Comparison of ENCODE assay signal across 7 mouse cellular contexts in the genomic region with DNA sequence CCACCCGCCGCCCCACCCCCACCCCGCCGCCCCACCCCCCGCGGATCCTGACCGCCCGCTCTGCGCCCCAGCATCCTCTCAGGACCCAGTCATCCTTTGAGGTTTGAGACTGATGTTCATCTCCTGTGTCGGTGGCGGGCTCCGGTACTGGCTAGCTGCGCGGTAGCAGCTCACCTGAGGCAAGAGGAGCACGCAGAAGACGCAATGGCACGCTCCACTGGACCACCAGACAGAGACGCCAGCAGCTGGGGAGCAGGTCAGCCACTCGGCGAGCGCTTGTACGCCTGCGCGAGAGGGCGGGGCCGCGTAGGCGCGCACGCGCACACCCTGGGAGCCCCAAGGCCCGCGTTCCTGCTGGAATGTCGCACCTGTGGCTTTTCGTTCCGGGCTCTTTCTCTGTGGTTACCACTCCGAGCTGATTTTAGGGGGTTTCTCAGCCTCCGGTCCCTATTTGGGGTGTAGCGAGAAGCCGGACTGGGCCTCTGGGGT. TPM values are rescaled to one million over a fixed set of nuclear protein-coding genes. Genes with fewer than 3 reads are reported as not detected.
DNase-seq lines count a peak whose midpoint lies in the region; ATAC-seq and TF ChIP-seq lines count a peak whose summit lies in the region.

A gene (plus strand): TSS at position 305 of the 489 bp plus-strand sequence.

- peak within 1 kb of the TSS; percentile 90 for H3K4me3 ChIP-seq in embryonic facial prominence, embryonic 12.5 days
- H3K4me3 ChIP-seq in heart, adult 2 months = peak within 1 kb of the TSS; percentile 86
- H3K4me3 ChIP-seq in limb, embryonic 13.5 days = peak within 1 kb of the TSS; percentile 84
- peak within 1 kb of the TSS; percentile 84 for H3K4me3 ChIP-seq in midbrain, embryonic 16.5 days (ENCODE audit: low read depth, low read length)

- peak within 1 kb of the TSS; percentile 82 for H3K9ac ChIP-seq in embryonic facial prominence, embryonic 12.5 days
- H3K9ac ChIP-seq in heart, adult 2 months (ENCODE audit: low read depth, low read length) = peak within 1 kb of the TSS; percentile 98
- H3K9ac ChIP-seq in limb, embryonic 13.5 days = peak within 1 kb of the TSS; percentile 88
- H3K9ac ChIP-seq in midbrain, embryonic 16.5 days (ENCODE audit: low read depth, low read length) = peak within 1 kb of the TSS; percentile 88

- no peaks in the 10 kb centered on the region for H3K27me3 ChIP-seq in embryonic facial prominence, embryonic 12.5 days
- H3K27me3 ChIP-seq in heart, adult 2 months (ENCODE audit: control insufficient read depth, insufficient read depth, low read length) = no peaks in the 10 kb centered on the region
- no peaks in the 10 kb centered on the region for H3K27me3 ChIP-seq in limb, embryonic 13.5 days
- H3K27me3 ChIP-seq in midbrain, embryonic 16.5 days (ENCODE audit: control insufficient read depth, insufficient read depth, low read depth, low read length) = no peaks in the 10 kb centered on the region

- under 1% methylated on average over 40 of the region's 40 CpGs for WGBS in embryonic facial prominence, embryonic 12.5 days
- whole genome bisulfite sequencing in heart, adult 2 months = under 1% methylated on average over 40 of the region's 40 CpGs
- under 1% methylated on average over 36 of the region's 40 CpGs for WGBS in limb, embryonic 13.5 days
- WGBS in midbrain, embryonic 16.5 days = under 1% methylated on average over 31 of the region's 40 CpGs

- H3K36me3 ChIP-seq in embryonic facial prominence, embryonic 12.5 days = peaks cover 35% of the 10 kb centered on the region
- no peaks in the 10 kb centered on the region; the same call in 1 of the 2 replicates for H3K36me3 ChIP-seq in heart, adult 2 months (ENCODE audit: control insufficient read depth, insufficient read depth, low read length)
- H3K36me3 ChIP-seq in limb, embryonic 13.5 days = peaks cover 39% of the 10 kb centered on the region
- H3K36me3 ChIP-seq in midbrain, embryonic 16.5 days (ENCODE audit: control insufficient read depth, insufficient read depth, low read length) = peaks cover 9% of the 10 kb centered on the region

- peak; percentile 88 for TF ChIP-seq POLR2A in heart, adult 2 months (IDR thresholded peaks at IDR 0.05; ENCODE audit: insufficient read depth, low read depth, low read length)

- H3K79me2 ChIP-seq in heart, adult 2 months (replicated peaks; ENCODE audit: control insufficient read depth, insufficient read depth, low read length) = no peaks in the 10 kb centered on the region

- no peak for TF ChIP-seq CTCF in heart, adult 2 months (IDR thresholded peaks at IDR 0.05)

- peak within 1 kb of the TSS; percentile 83 for H3K27ac ChIP-seq in embryonic facial prominence, embryonic 12.5 days
- H3K27ac ChIP-seq in heart, adult 2 months = peak within 1 kb of the TSS; percentile 91
- H3K27ac ChIP-seq in limb, embryonic 13.5 days = peak within 1 kb of the TSS; percentile 87
- H3K27ac ChIP-seq in midbrain, embryonic 16.5 days (ENCODE audit: low read length) = peak within 1 kb of the TSS; percentile 85

- peak; percentile 93 for DNase-seq in adrenal gland, postnatal 25 days
- DNase-seq in heart, adult 2 months = peak; percentile 94 to 96
- peak; percentile 90 to 91 for DNase-seq in kidney, adult 8-10 months
- DNase-seq in spleen, postnatal 10 days (ENCODE audit: low spot score in 2 of 2) = peak; percentile 89 to 91

- intact Hi-C loops in heart, adult 2 months (cut with DNase I) = no loop called here

- peaks cover 25% of the 10 kb centered on the region for H3K4me1 ChIP-seq in embryonic facial prominence, embryonic 12.5 days
- peaks cover 4% of the 10 kb centered on the region for H3K4me1 ChIP-seq in heart, adult 2 months (ENCODE audit: control insufficient read depth, insufficient read depth, low read length)
- peaks cover 31% of the 10 kb centered on the region for H3K4me1 ChIP-seq in limb, embryonic 13.5 days
- peaks cover 24% of the 10 kb centered on the region for H3K4me1 ChIP-seq in midbrain, embryonic 16.5 days (ENCODE audit: control insufficient read depth, insufficient read depth, low read length)

- TF ChIP-seq EP300 in heart, adult 2 months (IDR thresholded peaks at IDR 0.05; ENCODE audit: insufficient read depth, low read depth, low read length) = 0 out of 2 replicates have a peak, but pooled peaks have one; percentile 20

- H3K9me3 ChIP-seq in embryonic facial prominence, embryonic 12.5 days = no peaks in the 10 kb centered on the region
- H3K9me3 ChIP-seq in limb, embryonic 13.5 days = no peaks in the 10 kb centered on the region
- H3K9me3 ChIP-seq in midbrain, embryonic 16.5 days (replicated peaks; ENCODE audit: control insufficient read depth, low read length, poor library complexity, severe bottlenecking) = no peaks in the 10 kb centered on the region

- peak; percentile 91 for ATAC-seq in embryonic facial prominence, embryonic 12.5 days (ENCODE audit: insufficient number of reproducible peaks, insufficient read depth, low FRiP score, low TSS enrichment)
- ATAC-seq in limb, embryonic 13.5 days (ENCODE audit: low FRiP score, low read depth) = peak; percentile 95
- ATAC-seq in midbrain, embryonic 16.5 days = peak; percentile 97

- H3K4me2 ChIP-seq in embryonic facial prominence, embryonic 12.5 days (replicated peaks) = peak within 1 kb of the TSS; percentile 91
- H3K4me2 ChIP-seq in limb, embryonic 13.5 days (replicated peaks) = peak within 1 kb of the TSS; percentile 91
- H3K4me2 ChIP-seq in midbrain, embryonic 16.5 days (ENCODE audit: low read length) = peak within 1 kb of the TSS; percentile 87

RNA-seq across cellular contexts. Expression of the gene that starts here (rescaled TPM):
- 10.4 and 11.4 TPM in 2 replicates for total RNA-seq in adrenal gland, postnatal 25 days (2021)
- polyA plus RNA-seq in embryonic facial prominence, embryonic 12.5 days (2016; fragmentation: Nextera tagmentation; extraction: Ambion mirVana) = 18.8 and 19.3 TPM in 2 replicates
- 10 to 100 TPM; 11.8 to 12.9 TPM for total RNA-seq in heart, adult 2 months (2021)
- polyA plus RNA-seq in heart, adult 2 months (2012; rRNA removed) = 6.6 and 11.2 TPM in 2 replicates
- polyA plus RNA-seq in limb, embryonic 13.5 days (2015; fragmentation: Nextera tagmentation; extraction: Ambion mirVana) = 16.5 and 18.5 TPM in 2 replicates
- 17.9 and 18.3 TPM in 2 replicates for polyA plus RNA-seq in midbrain, embryonic 16.5 days (2015; fragmentation: Nextera tagmentation; extraction: Ambion mirVana)

Comparison
In these comparisons a context has a peak if more than half of its experiments do, and no peak if none do; other contexts are left out.
1. Peak in every context shown above with its lines: DNase-seq, ATAC-seq, H3K4me3 ChIP-seq and H3K27ac ChIP-seq.